ENCODE assay signal across 17 mouse cellular contexts in the genomic region with DNA sequence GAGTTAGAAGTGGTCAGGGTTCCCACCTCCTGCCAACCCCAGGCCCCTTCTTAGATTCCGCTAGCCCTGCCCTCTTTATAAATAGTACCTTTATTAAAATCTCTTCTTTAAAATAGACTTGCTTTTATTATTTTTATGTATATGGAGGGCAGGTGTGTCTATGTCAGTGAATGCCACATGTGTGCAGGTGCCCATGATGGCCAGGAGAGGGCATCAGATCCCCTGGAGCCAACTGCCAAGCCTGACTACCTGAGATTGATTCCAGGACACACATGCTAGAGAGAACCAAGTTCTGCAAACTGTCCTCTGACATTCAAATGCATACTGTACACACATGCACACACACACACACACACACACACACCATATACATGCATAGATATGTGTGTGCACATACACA.
DNase-seq lines count a peak whose midpoint lies in the region; ATAC-seq and TF ChIP-seq lines count a peak whose summit lies in the region.
"Had no signal": no experiment of that assay in that cellular context is flagged by ENCODE, and none has a peak within 500 bp of the region (broad histone marks: within the 10 kb centered on the region; RNA-seq: fewer than 3 reads in every experiment).

No protein-coding gene starts in this region.

- no peaks in the 10 kb centered on the region for H3K27me3 ChIP-seq in liver, adult 2 months (ENCODE audit: control insufficient read depth, insufficient read depth, low read length)
- no peaks in the 10 kb centered on the region for H3K27me3 ChIP-seq in liver, embryonic 12.5 days (replicated peaks)
- H3K27me3 ChIP-seq in stomach, postnatal 0 days (ENCODE audit: control insufficient read depth, insufficient read depth, low read length), result no peaks in the 10 kb centered on the region
- H3K27me3 ChIP-seq: heart, embryonic 12.5 days; limb, embryonic 15.5 days; stomach, embryonic 15.5 days had no signal

- no peaks in the 10 kb centered on the region for H3K79me2 ChIP-seq in liver, adult 2 months (ENCODE audit: control insufficient read depth, insufficient read depth, low read length)

- H3K27ac ChIP-seq in liver, adult 2 months (replicated peaks; ENCODE audit: insufficient read depth, low read depth, low read length), result no peak overlapping the region
- no peak overlapping the region for H3K27ac ChIP-seq in liver, embryonic 12.5 days
- no peak overlapping the region for H3K27ac ChIP-seq in stomach, postnatal 0 days (replicated peaks)
- H3K27ac ChIP-seq: hindbrain, embryonic 14.5 days; limb, embryonic 15.5 days; stomach, embryonic 15.5 days had no signal

- 100% methylated on average over 1 of the region's 1 CpGs for WGBS in liver, adult 2 months
- WGBS in liver, embryonic 12.5 days (ENCODE audit: insufficient replicate concordance), result 83% methylated on average over 1 of the region's 1 CpGs
- 94% methylated on average over 1 of the region's 1 CpGs for WGBS in stomach, postnatal 0 days

- no peaks in the 10 kb centered on the region; the same call in 1 of the 2 replicates for H3K4me1 ChIP-seq in liver, adult 2 months (ENCODE audit: control insufficient read depth, insufficient read depth, low read length)
- H3K4me1 ChIP-seq in liver, embryonic 12.5 days, result no peaks in the 10 kb centered on the region
- no peaks in the 10 kb centered on the region for H3K4me1 ChIP-seq in stomach, postnatal 0 days (replicated peaks; ENCODE audit: control insufficient read depth, insufficient read depth)
- H3K4me1 ChIP-seq: heart, embryonic 12.5 days; stomach, embryonic 15.5 days had no signal

- H3K4me3 ChIP-seq in liver, adult 2 months (ENCODE audit: insufficient read depth, low read depth, low read length), result no peak overlapping the region
- no peak overlapping the region for H3K4me3 ChIP-seq in liver, embryonic 12.5 days
- no peak overlapping the region for H3K4me3 ChIP-seq in stomach, postnatal 0 days (ENCODE audit: low read depth, low read length)
- H3K4me3 ChIP-seq: heart, embryonic 12.5 days; limb, embryonic 15.5 days; stomach, embryonic 15.5 days had no signal

- ATAC-seq in liver, embryonic 12.5 days, result no peak
- no peak for ATAC-seq in stomach, postnatal 0 days (ENCODE audit: low FRiP score, low TSS enrichment)
- ATAC-seq: forebrain, postnatal 0 days had no signal

- no peak for TF ChIP-seq POLR2A in liver, adult 2 months (IDR thresholded peaks at IDR 0.05; ENCODE audit: extremely low read depth, insufficient read depth, low read length)

- H3K4me2 ChIP-seq in liver, embryonic 12.5 days, result no peak overlapping the region
- no peak overlapping the region for H3K4me2 ChIP-seq in stomach, postnatal 0 days (replicated peaks; ENCODE audit: low read depth)
- H3K4me2 ChIP-seq: heart, embryonic 12.5 days; hindbrain, embryonic 14.5 days; limb, embryonic 15.5 days; stomach, embryonic 15.5 days had no signal

- H3K9me3 ChIP-seq in liver, embryonic 12.5 days (replicated peaks), result no peaks in the 10 kb centered on the region
- no peaks in the 10 kb centered on the region for H3K9me3 ChIP-seq in stomach, postnatal 0 days (ENCODE audit: control insufficient read depth, low read length)
- H3K9me3 ChIP-seq: heart, embryonic 12.5 days; limb, embryonic 15.5 days; stomach, embryonic 15.5 days had no signal

- no peak overlapping the region for H3K9ac ChIP-seq in liver, adult 2 months (ENCODE audit: low read depth, low read length)
- no peak overlapping the region for H3K9ac ChIP-seq in liver, embryonic 12.5 days
- no peak overlapping the region for H3K9ac ChIP-seq in stomach, postnatal 0 days (ENCODE audit: low read length)
- H3K9ac ChIP-seq: forebrain, postnatal 0 days; heart, embryonic 12.5 days; hindbrain, embryonic 14.5 days; limb, embryonic 15.5 days; stomach, embryonic 15.5 days had no signal

- no peak for TF ChIP-seq EP300 in stomach, postnatal 0 days (optimal IDR thresholded peaks at IDR 0.05)

- TF ChIP-seq CTCF in liver, adult 2 months (IDR thresholded peaks at IDR 0.05; ENCODE audit: low read depth, low read length), result 0 out of 2 replicates have a peak, but pooled peaks have one; percentile 31
- 0 out of 2 replicates have a peak, but pooled peaks have one; percentile 6 for TF ChIP-seq CTCF in stomach, postnatal 0 days (IDR thresholded peaks at IDR 0.05; ENCODE audit: low read depth)

- no peak for DNase-seq in liver, adult 2 months (ENCODE audit: extremely low read depth, low read depth, low spot score)
- peak; percentile 30 for DNase-seq in thymus, postnatal 4 days
- DNase-seq in thymus, postnatal 36 days, result no peak
- peak; percentile 46 for DNase-seq in ZHBTc4 (ENCODE audit: low read depth, low spot score)
- DNase-seq in stomach, postnatal 0 days (ENCODE audit: low spot score), result no peak
- DNase-seq in cerebellum, postnatal 4 days (ENCODE audit: low spot score in 2 of 2), result no peak
- DNase-seq in heart, postnatal 4 days, result no peak
- DNase-seq: adrenal gland, adult 8-10 months; cerebellum, postnatal 10 days; embryo, embryonic 11 days; forebrain, postnatal 0 days; lung, postnatal 10 days had no signal

- H3K36me3 ChIP-seq in liver, adult 2 months (ENCODE audit: control insufficient read depth, insufficient read depth, low read length), result no peaks in the 10 kb centered on the region
- no peaks in the 10 kb centered on the region for H3K36me3 ChIP-seq in liver, embryonic 12.5 days
- H3K36me3 ChIP-seq in stomach, postnatal 0 days (ENCODE audit: control insufficient read depth, insufficient read depth, low read length), result no peaks in the 10 kb centered on the region
- H3K36me3 ChIP-seq: heart, embryonic 12.5 days; limb, embryonic 15.5 days; stomach, embryonic 15.5 days had no signal

Comparison
In these comparisons a context has a peak if more than half of its experiments do, and no peak if none do; other contexts are left out.
1. DNase-seq: peak in thymus, postnatal 4 days (single experiment) and ZHBTc4 (single experiment); none in liver, adult 2 months (single experiment), thymus, postnatal 36 days (0 of 2), stomach, postnatal 0 days (single experiment), cerebellum, postnatal 4 days (0 of 2) and heart, postnatal 4 days (single experiment).